Mouse (Mus musculus): ENCODE results near the gene Gm11172.

The Gm11172 gene

DNA sequence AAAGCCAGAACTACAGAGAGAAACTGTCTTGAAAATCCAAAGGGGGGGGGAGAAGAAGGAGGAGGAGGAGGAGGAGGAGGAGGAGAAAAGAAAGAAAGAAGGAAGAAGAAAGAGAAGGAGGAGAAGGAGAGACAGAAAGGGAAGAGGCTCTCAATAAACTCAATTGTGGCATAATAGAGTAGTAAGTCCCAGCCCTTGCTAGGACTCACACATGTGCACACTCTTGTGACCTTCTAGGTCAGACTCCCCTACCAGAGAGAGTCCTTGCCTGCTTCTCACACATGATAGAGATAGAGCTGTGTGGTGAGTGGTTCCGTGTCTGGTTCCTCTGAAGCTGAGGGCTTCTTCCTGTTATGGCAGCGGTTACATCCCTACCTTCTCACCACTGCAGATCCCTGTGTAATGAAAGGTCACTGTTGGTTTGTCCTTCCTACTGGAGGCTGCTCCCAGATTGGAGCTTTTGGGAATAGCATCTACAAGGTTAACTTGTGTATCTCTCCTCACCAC lies at the start of gene Gm11172:
Gene Gm11172, plus strand, starts transcription at position 51 of the 507 bp plus-strand sequence.
- DNase-seq (ENCODE audit: inconsistent age in 2 of 2, low spot score in 1 of 2), result no peak

DNA sequence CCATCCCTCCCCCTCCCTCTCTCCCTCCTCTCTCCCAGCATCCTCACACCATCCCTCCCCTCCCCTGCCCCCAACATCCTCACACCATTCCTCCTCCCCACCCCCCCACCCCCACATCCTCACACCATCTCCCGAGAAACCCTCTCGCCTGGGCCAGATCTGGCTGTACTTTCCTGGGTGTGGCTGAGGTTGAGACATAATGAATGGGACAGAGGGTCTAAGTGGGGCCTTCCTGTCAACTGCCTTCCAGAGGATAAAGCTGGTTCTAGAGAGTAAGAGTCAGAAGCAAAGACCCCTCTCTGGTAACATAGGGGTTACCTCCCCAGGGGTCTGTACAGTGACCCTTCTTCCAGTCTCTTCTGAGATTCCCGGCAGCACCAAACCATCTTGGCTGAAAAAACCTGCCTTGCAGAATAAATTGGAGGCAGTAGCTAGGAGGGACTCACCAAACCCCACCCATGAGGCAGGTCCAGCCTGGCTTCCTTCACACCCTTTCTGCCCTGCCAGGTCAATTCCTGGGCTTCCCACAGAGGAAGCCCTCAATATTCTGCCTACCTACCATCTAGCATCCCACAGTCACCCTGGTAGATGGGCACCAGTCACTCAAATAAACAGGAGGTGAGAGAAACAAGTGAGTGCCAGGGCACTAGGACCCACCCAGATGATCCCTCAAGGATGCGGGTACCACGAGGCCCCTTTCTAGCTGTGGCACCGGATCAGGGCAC lies 49.0 kb upstream of the Gm11172 start:
- no peak for DNase-seq (ENCODE audit: inconsistent age in 2 of 2, low spot score in 1 of 2)

DNA sequence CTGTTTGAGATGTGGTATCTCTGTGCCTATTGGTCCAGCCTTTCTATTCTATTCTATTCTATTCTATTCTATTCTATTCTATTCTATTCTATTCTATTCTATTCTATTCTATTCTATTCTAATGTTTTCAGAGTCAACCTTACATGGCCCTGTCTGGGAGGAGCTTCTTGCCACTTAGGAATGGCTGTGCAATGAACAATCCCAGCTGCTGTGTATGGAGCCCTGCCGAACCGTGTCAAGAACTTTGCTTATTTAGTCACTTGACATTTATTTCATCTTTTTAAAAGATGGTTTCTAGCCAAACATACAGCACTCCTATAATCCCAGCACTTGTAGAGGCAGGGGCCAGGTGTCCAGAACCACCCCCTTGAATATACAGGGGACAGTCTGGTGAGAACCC lies 48.4 kb upstream of the Gm11172 start:
- no peak for DNase-seq (ENCODE audit: inconsistent age in 2 of 2, low spot score in 1 of 2)

DNA sequence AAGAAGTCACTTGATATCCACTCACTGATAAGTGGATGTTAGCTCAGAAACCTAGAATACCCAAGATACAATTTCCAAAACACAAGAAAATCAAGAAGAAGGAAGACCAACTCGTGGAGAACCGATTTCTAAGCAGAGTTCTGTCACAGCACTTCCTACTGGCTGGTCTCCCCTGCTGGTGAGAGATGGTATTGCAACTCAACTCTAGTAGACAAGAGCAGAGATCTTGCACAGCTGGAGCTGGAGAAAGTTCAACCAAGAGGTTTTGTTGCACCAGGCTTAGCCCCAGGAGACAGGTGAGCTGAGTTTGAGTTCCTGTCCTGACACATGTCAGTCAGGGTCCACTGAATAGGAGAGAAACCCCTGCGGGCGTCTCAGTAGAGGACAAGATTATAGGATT lies 45.6 kb upstream of the Gm11172 start:
- peak; percentile 67 to 93 for DNase-seq (ENCODE audit: inconsistent age in 2 of 2, low spot score in 1 of 2)

DNA sequence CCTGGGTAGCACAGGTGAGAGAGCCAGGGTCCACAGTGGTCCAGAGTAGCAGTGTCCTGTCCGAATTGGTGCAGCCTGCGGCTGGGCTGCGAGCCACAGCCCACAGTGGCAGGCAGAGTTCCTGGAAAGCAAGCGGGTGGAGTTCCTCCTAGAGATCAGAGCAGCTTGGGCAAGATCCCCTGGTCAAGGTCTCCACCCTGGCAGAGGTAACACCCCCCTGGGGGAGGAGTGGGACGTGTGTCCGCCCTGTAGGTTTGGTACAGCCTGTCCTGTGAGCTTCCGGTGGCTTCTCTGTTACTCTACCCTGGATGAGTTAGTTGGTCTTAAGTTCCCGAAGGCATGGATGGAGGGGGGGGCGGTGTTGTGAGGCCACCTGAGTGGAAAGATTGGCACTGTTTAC lies 43.9 kb upstream of the Gm11172 start:
- DNase-seq (ENCODE audit: inconsistent age in 2 of 2, low spot score in 1 of 2), result peak; percentile 84 to 92

DNA sequence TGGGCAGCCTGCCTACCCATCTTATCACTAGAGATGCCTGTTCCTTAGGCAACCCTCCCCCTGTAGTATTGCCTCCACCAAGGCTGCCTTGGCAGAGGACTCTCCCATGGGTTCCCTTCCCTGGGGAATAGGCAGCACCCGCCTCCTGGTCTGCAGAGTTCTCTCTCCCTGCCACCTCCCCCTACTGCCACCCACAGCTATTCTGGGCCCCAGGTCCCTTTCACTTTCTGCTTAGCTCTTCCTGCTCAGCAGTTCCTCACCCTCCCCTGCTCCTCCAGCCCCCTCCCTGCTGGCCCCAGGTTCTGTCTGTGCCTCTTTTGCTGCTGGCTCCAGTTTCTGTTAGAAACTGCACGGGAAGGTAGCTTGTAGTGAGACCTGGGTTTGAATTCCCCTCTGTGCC lies 43.1 kb upstream of the Gm11172 start:
- DNase-seq (ENCODE audit: inconsistent age in 2 of 2, low spot score in 1 of 2), result peak in 1 of 2 experiments; percentile 71

DNA sequence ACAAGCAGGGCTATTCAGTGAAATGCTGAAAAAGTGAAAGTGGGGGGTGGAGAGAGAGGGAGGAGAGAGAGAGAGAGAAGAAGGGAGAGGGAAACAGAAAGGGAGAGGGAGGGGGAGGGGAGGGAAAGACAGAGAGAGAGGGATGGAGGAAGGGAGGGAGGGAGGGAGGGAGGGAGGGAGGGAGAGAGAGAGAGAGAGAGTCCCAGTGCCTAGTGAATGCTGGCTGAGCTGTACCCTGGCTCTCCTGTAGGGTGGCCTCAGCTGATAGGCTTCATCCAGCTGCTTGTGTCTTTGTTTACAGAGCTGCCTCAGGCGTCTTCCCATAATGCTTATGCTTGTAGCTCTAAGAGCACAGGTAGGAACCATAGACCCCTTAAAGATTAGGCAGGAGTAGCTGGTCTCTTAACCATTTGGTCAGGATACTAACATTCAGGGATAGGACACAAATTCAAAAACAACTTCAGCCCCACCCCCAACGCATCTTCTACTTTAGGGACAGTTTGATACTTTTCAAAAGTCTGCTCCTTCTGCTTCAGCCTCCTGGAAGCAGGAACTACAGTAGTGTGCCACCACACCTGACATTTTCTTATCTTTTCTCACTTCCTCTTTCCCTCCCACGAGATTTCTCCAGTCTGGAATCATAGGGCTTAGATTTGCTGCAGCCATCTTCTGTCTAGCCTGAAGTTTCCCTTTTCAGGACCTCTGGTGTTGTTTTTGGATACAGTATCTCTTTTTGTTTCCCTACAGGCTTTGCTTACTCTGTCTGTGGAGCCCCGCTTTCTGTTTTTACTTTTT lies 42.0 kb upstream of the Gm11172 start:
- no peak for DNase-seq (ENCODE audit: inconsistent age in 2 of 2, low spot score in 1 of 2)

DNA sequence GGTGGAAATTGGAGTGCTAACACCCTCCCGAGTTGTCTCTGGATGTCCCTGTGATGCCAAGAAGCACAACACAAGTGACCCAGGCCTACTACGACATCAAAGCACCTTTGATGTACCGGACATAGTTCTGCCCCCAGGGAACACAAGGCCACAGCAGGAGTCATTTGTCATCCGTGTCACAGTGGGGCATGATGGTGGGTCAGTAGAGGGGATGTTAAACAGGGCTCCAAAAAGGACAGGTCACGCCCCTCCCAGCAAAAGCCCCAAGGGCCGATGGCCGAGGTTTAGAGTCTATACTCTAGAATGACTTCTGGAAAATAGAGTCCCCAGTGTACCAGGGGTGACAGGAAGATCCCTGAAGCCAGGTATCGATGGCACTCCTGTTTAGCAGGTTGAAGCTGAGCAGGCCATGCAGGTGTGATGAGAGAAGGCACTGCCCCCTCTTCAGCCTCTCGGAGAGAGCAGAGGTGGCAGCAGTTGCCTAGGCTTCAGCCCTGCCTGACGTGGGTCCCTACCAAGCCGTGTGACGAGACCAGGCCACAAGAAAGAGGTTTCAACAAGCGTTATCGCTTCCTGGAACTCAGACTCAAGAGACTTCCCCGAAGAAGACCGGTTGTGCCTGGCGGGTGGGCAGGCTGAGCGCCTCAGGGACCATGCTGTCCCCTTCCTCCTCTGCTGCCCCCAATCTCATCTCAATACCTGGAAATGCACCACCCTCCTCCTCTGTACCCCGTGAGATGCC lies 40.8 kb upstream of the Gm11172 start:
- peak; percentile 62 to 80 for DNase-seq (ENCODE audit: inconsistent age in 2 of 2, low spot score in 1 of 2)

DNA sequence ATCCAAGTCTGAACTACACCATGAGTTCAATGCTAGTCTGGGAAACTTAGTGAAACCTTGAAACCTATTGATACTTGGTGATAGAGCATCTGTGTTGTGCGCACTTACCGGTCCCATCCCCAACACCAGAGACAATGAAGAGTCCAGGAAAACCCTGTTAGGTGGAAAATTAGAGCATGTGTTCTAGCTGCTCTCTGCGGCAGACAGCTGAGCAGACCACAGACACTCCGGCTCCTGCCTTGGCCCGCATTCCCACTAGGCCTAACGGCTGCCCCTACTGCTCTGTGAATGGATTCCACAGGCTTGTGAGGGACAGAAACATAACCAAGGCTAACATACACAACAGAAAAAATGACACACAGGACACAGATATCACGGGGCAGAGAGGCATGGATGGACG lies 39.2 kb upstream of the Gm11172 start:
- DNase-seq (ENCODE audit: inconsistent age in 2 of 2, low spot score in 1 of 2), result no peak

DNA sequence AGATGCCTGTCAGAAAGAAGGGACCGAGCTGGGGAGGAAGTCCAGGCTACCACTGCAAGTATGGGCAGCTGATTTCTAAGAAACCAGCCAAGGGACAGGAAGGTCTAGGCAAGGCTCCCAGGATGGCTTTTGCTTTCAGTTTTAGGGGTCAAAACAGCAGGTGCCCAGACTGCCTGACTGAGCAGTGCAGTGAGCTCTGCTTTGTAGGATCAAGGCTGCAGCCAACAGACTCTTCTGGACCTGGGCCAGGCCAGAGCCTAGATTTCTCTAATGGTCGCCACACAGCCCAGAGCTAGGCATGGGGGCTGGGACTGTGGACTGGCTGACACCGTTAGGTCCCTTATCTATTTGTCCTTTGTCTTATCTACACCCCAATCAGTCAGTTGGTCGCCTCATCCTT lies 38.0 kb upstream of the Gm11172 start:
- peak in 1 of 2 experiments; percentile 75 for DNase-seq (ENCODE audit: inconsistent age in 2 of 2, low spot score in 1 of 2)

DNA sequence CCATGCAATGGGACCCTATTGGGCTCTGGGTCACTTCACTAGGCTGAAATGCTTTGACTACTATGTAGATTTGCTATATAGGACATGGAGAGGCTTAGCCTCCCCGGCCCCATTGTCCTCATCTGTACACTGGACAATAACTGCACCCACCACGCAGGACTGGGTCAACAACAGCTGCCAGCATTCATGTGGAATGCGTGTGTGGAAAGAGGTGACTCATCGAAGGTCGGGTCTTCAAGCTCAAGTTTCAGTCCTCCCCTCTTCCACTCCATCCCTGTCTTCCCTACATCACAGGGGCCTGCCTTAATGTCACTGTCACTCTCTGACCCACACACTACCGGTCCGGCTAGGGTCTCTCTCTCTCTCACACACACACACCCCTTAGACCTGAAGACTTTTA lies 36.4 kb upstream of the Gm11172 start:
- DNase-seq (ENCODE audit: inconsistent age in 2 of 2, low spot score in 1 of 2), result peak; percentile 62 to 87

DNA sequence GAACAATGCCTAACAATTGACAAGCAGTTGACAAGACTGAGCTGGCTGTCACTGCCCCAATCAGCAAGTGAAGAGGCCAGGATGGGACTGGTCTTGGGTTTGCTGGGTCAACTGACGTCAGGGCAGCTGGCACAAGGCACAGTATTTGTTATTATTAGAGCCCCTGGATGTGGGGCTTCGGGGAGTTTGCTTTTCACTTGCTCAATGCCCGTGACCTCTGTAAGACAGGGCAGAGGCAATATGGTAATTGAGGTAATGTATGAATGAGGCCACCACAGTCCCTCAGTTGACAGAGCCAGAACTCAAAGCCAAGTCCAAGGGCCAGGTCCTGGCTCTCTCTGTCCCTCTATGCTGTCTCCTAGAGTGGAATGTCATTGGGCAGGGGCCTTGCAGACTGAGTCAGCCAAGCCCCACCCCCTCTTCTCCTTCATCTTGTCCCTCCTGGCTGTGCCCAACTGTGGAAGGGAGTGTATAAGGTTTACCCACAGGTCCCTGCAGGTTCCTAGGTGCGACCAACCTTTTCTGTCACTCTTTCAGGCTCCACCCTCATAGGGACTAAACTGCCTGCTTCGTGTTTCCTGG lies 35.0 kb upstream of the Gm11172 start:
- peak in 1 of 2 experiments; percentile 79 for DNase-seq (ENCODE audit: inconsistent age in 2 of 2, low spot score in 1 of 2)

DNA sequence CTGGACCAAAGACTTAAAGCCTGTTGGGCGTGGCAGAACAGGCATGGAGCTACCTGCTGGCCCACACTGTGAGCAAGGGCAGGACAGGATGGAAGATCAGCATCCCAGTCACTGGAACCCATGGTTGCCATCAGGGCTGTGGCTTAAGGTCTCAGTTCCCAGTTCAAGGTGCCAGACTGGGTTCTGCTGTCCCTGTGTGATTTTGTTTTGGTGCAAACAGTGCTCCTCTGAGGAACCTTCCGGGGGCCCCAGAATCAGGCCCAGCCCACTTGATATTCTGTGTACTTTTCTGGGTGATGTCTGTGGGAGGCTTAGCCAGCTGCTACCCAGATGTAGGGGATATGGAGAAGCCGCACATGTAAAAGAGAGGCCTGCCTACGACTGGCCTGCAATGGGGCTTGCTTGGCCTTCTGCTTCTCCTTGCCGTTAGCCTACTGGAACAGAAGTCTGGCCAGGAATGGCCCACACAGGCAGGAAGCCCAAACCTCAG lies 32.0 kb upstream of the Gm11172 start:
- no peak for DNase-seq (ENCODE audit: inconsistent age in 2 of 2, low spot score in 1 of 2)

DNA sequence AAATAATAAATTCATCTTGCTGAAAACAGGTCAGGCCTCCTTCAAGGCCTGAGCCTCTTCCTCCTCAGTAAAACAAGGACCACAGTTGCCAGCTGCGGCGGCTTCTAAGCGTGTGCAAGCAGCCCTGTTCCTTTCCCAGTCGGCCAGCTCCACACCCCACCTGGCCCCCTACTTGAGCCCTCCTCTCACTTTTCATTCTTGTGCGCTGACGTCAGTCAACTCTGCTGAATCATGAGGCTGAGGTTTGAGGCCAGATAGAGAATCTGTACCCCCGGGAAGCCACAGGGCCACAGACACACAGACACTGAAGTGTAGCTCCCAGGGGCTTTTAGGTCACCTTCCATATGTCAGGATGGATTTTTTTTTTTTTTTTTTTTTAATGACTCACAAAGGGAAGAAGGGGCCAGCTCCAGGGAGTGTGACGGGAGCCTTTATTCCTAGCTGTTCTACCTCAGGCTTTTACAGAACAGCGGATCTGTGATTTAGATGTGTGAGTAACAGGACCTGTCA lies 30.8 kb upstream of the Gm11172 start:
- peak; percentile 63 to 77 for DNase-seq (ENCODE audit: inconsistent age in 2 of 2, low spot score in 1 of 2)

DNA sequence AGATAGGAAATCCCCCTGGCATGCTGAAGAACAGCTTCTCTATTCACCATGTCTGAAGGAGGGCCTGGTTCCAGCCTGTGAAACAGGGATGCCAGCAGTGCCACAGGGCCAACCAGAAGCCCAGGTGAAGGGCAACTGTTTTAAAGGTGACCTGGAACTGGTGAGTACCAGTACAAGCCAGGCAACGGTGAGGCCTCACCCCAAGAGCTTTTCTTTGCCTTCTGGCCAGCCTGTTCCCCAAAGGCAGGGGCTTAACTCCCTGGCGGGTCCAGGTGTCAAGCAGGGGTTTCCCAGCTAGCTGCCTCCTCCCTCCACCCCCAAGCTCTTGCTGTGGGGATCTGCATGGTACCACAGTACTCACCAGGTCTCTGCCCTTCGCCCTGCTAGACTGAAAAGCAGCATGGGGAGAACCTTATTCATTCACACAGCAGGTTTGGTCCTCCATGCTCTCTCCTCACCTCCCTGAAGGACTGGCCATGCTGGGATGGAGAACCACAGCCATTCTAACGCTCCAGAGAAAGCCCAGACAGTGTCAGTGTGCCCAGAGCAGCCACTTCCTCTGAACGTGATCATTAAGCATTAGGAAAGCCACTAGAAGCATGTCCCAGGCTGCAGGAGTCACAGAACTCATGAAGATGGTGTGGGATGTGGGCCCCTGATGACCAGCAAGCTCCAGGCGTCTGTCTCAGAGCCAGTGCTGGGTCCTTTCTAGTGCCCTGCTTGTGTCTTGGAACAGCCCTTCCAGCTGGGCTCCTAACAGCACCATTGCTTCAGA lies 30.2 kb upstream of the Gm11172 start:
- DNase-seq (ENCODE audit: inconsistent age in 2 of 2, low spot score in 1 of 2), result peak; percentile 27 to 69

DNA sequence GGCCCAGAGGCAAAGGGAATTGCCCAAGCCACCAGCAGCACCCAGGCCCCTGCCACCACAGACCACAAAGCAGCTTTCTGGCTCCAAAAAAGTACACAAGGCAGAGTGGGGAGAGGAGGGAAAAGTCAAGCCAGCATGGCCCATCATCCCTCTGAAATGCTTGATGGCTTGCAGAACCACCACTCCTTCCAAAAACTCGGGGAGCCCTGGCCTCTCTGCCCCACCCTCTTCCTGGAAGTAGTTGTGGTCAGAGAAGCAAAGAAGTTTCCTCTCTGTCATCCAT lies 29.6 kb upstream of the Gm11172 start:
- DNase-seq (ENCODE audit: inconsistent age in 2 of 2, low spot score in 1 of 2), result no peak

DNA sequence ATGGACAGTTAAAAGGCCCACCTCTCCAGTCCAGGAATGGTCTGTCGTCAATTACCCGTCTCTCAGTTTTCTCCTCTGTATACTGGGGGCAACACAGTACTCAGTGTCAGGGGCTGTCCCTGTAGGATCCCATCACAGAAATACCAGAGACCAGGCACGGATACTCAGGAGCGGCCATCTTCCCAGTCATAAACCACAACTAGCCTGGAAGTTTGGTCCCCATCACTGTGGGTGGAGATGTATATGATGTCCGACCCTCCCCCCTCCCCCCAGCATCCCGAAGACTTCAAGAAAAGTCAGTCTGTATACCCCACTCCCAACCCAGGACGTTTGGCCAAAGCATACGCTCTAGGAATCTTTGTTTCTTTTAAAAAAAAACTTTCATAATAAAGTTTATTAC lies 29.3 kb upstream of the Gm11172 start:
- DNase-seq (ENCODE audit: inconsistent age in 2 of 2, low spot score in 1 of 2), result no peak

DNA sequence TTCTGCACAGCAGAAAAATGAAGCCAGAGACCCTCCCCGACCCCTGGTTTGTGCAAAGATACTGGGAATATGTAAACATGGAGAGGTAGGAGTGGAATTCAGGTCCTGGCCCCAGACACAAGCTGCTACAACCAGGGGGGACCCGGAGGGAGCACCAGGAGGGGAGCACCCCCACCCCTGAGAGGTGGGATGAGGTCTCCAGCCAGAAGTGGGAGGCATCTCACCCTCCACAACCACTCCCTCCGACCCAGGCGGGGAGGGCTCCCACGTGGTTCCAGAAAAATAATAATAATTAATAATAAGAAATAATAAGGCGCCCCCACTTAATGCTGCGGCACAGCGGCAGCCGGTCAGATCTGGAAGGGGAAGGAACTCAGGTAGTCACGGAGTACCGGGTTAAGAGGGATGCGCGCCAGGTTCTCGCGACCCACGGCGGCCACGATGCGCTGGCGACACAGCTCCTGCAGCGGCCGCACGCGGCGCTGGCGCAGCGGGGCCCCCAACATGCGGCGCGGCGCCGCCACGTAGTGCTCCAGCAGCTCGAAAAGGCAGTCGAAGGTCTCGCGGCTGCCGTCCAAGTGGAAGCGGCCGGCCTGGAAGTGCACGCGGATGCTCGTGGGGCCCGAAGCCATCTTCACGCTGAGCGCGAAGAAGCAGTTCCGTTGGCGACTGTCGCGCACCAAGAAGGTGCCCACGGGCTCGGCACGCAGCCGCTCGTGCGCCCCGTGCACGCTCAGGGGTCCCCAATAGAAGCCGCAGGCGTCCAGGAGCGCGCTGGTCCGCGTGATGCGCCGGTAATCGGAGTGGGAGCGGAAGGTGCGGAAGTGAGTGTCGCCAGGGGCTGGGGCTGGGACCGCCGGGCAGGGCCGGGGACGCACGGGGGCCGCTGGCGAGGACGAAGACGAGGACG lies 28.6 kb upstream of the Gm11172 start:
- DNase-seq (ENCODE audit: inconsistent age in 2 of 2, low spot score in 1 of 2), result peak; percentile 64 to 85

DNA sequence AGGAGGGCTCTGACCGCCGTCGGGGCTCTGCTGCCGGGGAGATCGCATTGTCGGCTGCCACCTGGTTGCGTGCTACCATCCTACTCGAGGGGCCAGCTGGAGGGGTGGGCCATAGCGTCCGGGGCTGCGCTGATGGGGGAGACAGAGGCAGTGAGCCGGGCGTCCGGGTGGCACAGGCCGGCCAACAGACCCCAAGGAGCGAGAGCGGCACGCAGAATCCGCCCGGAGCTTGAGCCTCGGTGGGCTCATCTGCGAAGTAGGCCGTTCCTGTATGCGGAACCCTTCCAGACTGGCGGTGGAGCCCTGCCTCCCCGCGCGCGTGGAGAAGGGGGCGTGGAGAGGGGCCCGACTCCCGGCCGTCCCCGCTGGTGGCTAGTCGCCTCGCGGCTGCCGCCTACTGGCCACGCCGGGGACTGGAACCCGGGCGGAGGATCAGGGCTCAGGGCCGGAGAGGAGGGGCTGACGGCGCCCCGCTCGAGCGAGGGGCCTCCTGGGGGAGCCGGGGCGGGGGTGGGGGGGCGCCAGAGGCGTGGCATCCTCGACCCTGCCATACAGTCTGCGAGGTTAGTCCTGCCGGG lies 27.8 kb upstream of the Gm11172 start:
- peak; percentile 93 to 98 for DNase-seq (ENCODE audit: inconsistent age in 2 of 2, low spot score in 1 of 2)
